Mouse (Mus musculus) hindbrain, embryonic 13.5 days (tissue): ENCODE data around the gene H1foo. TPM values are rescaled to one million over a fixed set of nuclear protein-coding genes. Genes with fewer than 3 reads are reported as not detected.

Source experiments
- ATAC-seq: fragments of 200-750 bp; cut with Nextera tagmentation; 2 replicates; pipeline ENCODE4 v1.8.0; 2017; ENCODE audit warnings: moderate TSS enrichment; ENCODE audit not compliant: low FRiP score
- H3K27ac ChIP-seq: fragments of 300-500 bp; sonication (generic); 2 replicates; pipeline ENCODE4 v1.5.1; 2015; ENCODE audit warnings: inconsistent platforms, mild to moderate bottlenecking, moderate library complexity
- H3K27me3 ChIP-seq: fragments of 300-500 bp; sonication (generic); 2 replicates; pipeline ENCODE4 v1.6.1; 2015; ENCODE audit warnings: mild to moderate bottlenecking, inconsistent platforms
- H3K36me3 ChIP-seq: fragments of 300-500 bp; sonication (generic); 2 replicates; pipeline ENCODE4 v1.6.1; 2015; ENCODE audit warnings: mild to moderate bottlenecking, inconsistent platforms
- H3K4me1 ChIP-seq: fragments of 300-500 bp; sonication (generic); replicated peaks from 2 replicates; pipeline ENCODE4 v1.6.1; 2015; ENCODE audit warnings: inconsistent platforms
- H3K4me2 ChIP-seq: fragments of 300-500 bp; sonication (generic); 2 replicates; pipeline ENCODE4 v1.6.1; 2015; ENCODE audit warnings: inconsistent platforms, mild to moderate bottlenecking, moderate library complexity
- H3K4me3 ChIP-seq: fragments of 300-500 bp; sonication (generic); 2 replicates; pipeline ENCODE4 v1.5.1; 2015; ENCODE audit warnings: mild to moderate bottlenecking, inconsistent platforms
- H3K9ac ChIP-seq: fragments of 300-500 bp; sonication (generic); 2 replicates; pipeline ENCODE4 v1.6.1; 2015; ENCODE audit warnings: mild to moderate bottlenecking, inconsistent platforms
- H3K9me3 ChIP-seq: fragments of 300-500 bp; sonication (generic); 2 replicates; pipeline ENCODE4 v1.6.1; 2016; ENCODE audit warnings: inconsistent platforms
- WGBS: fragments of 180-500 bp; shearing (Covaris S2); methylation state at CpG from one replicate; pipeline ENCODE4 v1.1.7; 2015; 5-methylcytosine and 5-hydroxymethylcytosine counted together
- polyA plus RNA-seq: library from polyadenylated mRNA; unstranded; fragments of >200 nt; fragmentation: Nextera tagmentation; extraction: Ambion mirVana; gene quantifications from 2 replicates; pipeline ENCODE4 v1.2.1, GENCODE M21; 2015

Gene H1foo
- polyA plus RNA-seq, 1 experiment from 2014 or later = not detected

- Histone ChIP-seq H3K27me3 (peaks cover 60% of the 10 kb centered on the region), H3K4me1 (peaks cover 46% of the 10 kb centered on the region), H3K36me3 (no peaks in the 10 kb centered on the region), H3K9ac (peak overlapping the region; percentile 70), H3K27ac (peak overlapping the region; percentile 26; the same call in 1 of the 2 replicates), H3K9me3 (no peaks in the 10 kb centered on the region), H3K4me2 (peak overlapping the region; percentile 88), H3K4me3 (peak overlapping the region; percentile 55)
- WGBS = 30% methylated on average over 10 of the region's 10 CpGs
- ATAC-seq = no peak
Observed at GRCm38 (mm10) chr6:115991881-115992620, 47.3 kb downstream of the H1foo start.

- Histone ChIP-seq H3K9me3 (no peaks in the 10 kb centered on the region), H3K4me3 (peak overlapping the region; percentile 55), H3K4me1 (peaks cover 44% of the 10 kb centered on the region), H3K27ac (no peak overlapping the region), H3K4me2 (peak overlapping the region; percentile 88), H3K36me3 (no peaks in the 10 kb centered on the region), H3K27me3 (peaks cover 67% of the 10 kb centered on the region), H3K9ac (peak overlapping the region; percentile 70; the same call in 1 of the 2 replicates)
- ATAC-seq = no peak
- 52% methylated on average over 6 of the region's 6 CpGs for WGBS
Observed at GRCm38 (mm10) chr6:115992981-115993380, 48.2 kb downstream of the H1foo start.

- no peak for ATAC-seq
- H3K27me3 ChIP-seq = peaks cover 71% of the 10 kb centered on the region
- peaks cover 51% of the 10 kb centered on the region for H3K4me1 ChIP-seq
- H3K4me3 ChIP-seq = peak overlapping the region; percentile 55
- peak overlapping the region; percentile 88 for H3K4me2 ChIP-seq
- WGBS = under 1% methylated on average over 83 of the region's 86 CpGs
- H3K27ac ChIP-seq = peak overlapping the region; percentile 35
- no peaks in the 10 kb centered on the region for H3K9me3 ChIP-seq
- no peaks in the 10 kb centered on the region for H3K36me3 ChIP-seq
- peak overlapping the region; percentile 70 for H3K9ac ChIP-seq
Observed at GRCm38 (mm10) chr6:115993463-115994145, 48.9 kb downstream of the H1foo start.

GRCm38 (mm10) chr6:115994146-115994876 is 49.6 kb downstream of the H1foo start:
- peak; percentile 4; the same call in 1 of the 2 replicates for ATAC-seq
- Histone ChIP-seq H3K9me3 (no peaks in the 10 kb centered on the region), H3K27me3 (peaks cover 71% of the 10 kb centered on the region), H3K27ac (peak overlapping the region; percentile 35), H3K9ac (peak overlapping the region; percentile 70), H3K4me2 (peak overlapping the region; percentile 88), H3K4me1 (peaks cover 57% of the 10 kb centered on the region), H3K4me3 (peak overlapping the region; percentile 55), H3K36me3 (no peaks in the 10 kb centered on the region)
- WGBS = 1% methylated on average over 74 of the region's 93 CpGs

- H3K36me3 ChIP-seq = no peaks in the 10 kb centered on the region
- ATAC-seq = peak; percentile 41
- under 1% methylated on average over 26 of the region's 51 CpGs for WGBS
- H3K27me3 ChIP-seq = peaks cover 71% of the 10 kb centered on the region
- peaks cover 57% of the 10 kb centered on the region for H3K4me1 ChIP-seq
- H3K9me3 ChIP-seq = no peaks in the 10 kb centered on the region
- H3K9ac ChIP-seq = peak within 1 kb of the TSS; percentile 70
- peak within 1 kb of the TSS; percentile 40 for H3K27ac ChIP-seq
- H3K4me2 ChIP-seq = peak within 1 kb of the TSS; percentile 88
- peak within 1 kb of the TSS; percentile 55 for H3K4me3 ChIP-seq
Observed at GRCm38 (mm10) chr6:115994877-115995520, 50.3 kb downstream of the H1foo start, which contains the start of gene Plxnd1. TSS of gene Plxnd1 (minus strand) at chr6:115995005.

GRCm38 (mm10) chr6:115995531-115995941 is 50.8 kb downstream of the H1foo start:
- Histone ChIP-seq H3K36me3 (no peaks in the 10 kb centered on the region), H3K4me1 (peaks cover 57% of the 10 kb centered on the region), H3K27ac (0 out of 2 replicates have a peak overlapping the region, but pooled peaks have one; percentile 8), H3K9me3 (no peaks in the 10 kb centered on the region), H3K27me3 (peaks cover 69% of the 10 kb centered on the region), H3K9ac (no peak overlapping the region), H3K4me2 (peak overlapping the region; percentile 88), H3K4me3 (no peak overlapping the region)
- no peak for ATAC-seq
- WGBS = 58% methylated on average over 4 of the region's 4 CpGs

- H3K4me2 ChIP-seq = no peak overlapping the region
- H3K9ac ChIP-seq = no peak overlapping the region
- peaks cover 61% of the 10 kb centered on the region for H3K27me3 ChIP-seq
- no peak for ATAC-seq
- no peaks in the 10 kb centered on the region for H3K9me3 ChIP-seq
- no peak overlapping the region for H3K4me3 ChIP-seq
- no peaks in the 10 kb centered on the region for H3K36me3 ChIP-seq
- H3K4me1 ChIP-seq = peaks cover 53% of the 10 kb centered on the region
- H3K27ac ChIP-seq = 0 out of 2 replicates have a peak overlapping the region, but pooled peaks have one; percentile 12
- WGBS = 42% methylated on average over 6 of the region's 6 CpGs
Observed at GRCm38 (mm10) chr6:115996171-115996851, 51.6 kb downstream of the H1foo start.

- Histone ChIP-seq H3K27me3 (peaks cover 46% of the 10 kb centered on the region), H3K27ac (peak overlapping the region; percentile 30; the same call in 1 of the 2 replicates), H3K4me2 (no peak overlapping the region), H3K4me3 (no peak overlapping the region), H3K36me3 (no peaks in the 10 kb centered on the region), H3K4me1 (peaks cover 45% of the 10 kb centered on the region), H3K9ac (no peak overlapping the region), H3K9me3 (no peaks in the 10 kb centered on the region)
- ATAC-seq = no peak
- WGBS = 21% methylated on average over 3 of the region's 3 CpGs
Observed at GRCm38 (mm10) chr6:115997726-115998311, 53.1 kb downstream of the H1foo start.

GRCm38 (mm10) chr6:115998758-115999157 is 54.0 kb downstream of the H1foo start:
- 67% methylated on average over 7 of the region's 7 CpGs for WGBS
- ATAC-seq = no peak
- H3K9ac ChIP-seq = no peak overlapping the region

GRCm38 (mm10) chr6:115999227-115999626 is 54.5 kb downstream of the H1foo start:
- no peaks in the 10 kb centered on the region for H3K9me3 ChIP-seq
- no peak overlapping the region for H3K4me2 ChIP-seq
- no peak for ATAC-seq
- no peaks in the 10 kb centered on the region for H3K36me3 ChIP-seq
- H3K27ac ChIP-seq = no peak overlapping the region
- H3K4me1 ChIP-seq = peaks cover 36% of the 10 kb centered on the region
- H3K27me3 ChIP-seq = peaks cover 32% of the 10 kb centered on the region
- H3K9ac ChIP-seq = no peak overlapping the region
- 78% methylated on average over 2 of the region's 2 CpGs for WGBS
- H3K4me3 ChIP-seq = no peak overlapping the region

More at GRCm38 (mm10) chr6:115998758-115999157, 54.0 kb downstream of the H1foo start:
- H3K27ac ChIP-seq = no peak overlapping the region; the same call in 1 of the 2 replicates
- peaks cover 36% of the 10 kb centered on the region for H3K4me1 ChIP-seq
- H3K36me3 ChIP-seq = no peaks in the 10 kb centered on the region
- H3K9me3 ChIP-seq = no peaks in the 10 kb centered on the region
- H3K4me3 ChIP-seq = no peak overlapping the region
- H3K4me2 ChIP-seq = no peak overlapping the region
- peaks cover 37% of the 10 kb centered on the region for H3K27me3 ChIP-seq
